Comparison of ENCODE assay signal across 8 mouse cellular contexts in the genomic region with DNA sequence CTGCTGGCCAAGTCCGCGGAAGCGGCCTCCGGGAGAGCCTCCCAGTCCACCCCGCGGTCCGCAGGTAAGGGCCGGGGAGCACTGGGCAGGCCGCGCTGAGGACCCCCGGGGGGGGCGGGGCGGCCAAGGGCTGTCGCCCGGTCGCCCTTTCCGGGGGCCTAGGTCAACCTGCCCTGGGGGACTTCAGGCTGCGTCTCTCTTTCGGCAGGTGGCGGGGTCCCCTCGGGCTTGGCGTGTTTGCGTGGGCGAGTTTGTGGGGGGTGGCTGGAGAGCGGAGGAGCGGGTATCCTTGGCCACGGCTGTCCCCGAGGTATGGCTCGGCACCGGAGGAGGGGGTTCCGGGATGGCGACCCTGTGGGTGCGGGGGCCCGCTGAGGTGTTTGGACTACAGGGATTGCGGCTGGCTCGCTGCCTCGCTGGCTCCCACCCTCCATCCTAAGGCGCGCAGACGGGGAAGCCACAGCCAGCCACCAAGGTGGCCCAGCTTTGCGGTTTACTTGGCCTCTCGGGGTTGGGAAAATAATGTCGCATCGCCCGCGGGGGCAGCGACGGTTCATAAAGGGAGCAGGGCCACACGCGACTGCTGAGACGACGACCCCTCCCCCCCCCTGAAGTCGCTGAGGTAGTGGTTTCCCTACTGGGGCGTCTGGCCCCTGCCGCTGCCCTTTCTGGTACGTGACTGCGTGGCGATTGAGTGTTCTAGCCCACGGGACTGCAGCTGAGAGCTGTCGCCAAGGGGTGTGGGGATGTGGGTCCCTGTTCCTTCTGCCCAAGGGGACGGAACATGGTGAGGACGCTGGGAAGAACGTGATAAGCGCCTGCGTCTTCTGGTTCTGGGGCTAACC. TPM values are rescaled to one million over a fixed set of nuclear protein-coding genes. Genes with fewer than 3 reads are reported as not detected.
A peak's percentile ranks its signal among the peaks of the same experiment; 100 is the strongest.
DNase-seq lines count a peak whose midpoint lies in the region; ATAC-seq and TF ChIP-seq lines count a peak whose summit lies in the region.

No protein-coding gene starts in this region.

- H3K4me2 ChIP-seq in kidney, embryonic 16.5 days (replicated peaks; ENCODE audit: low read depth, low read length): peak overlapping the region; percentile 91
- H3K4me2 ChIP-seq in intestine, postnatal 0 days (replicated peaks; ENCODE audit: low read depth): peak overlapping the region; percentile 84
- peak overlapping the region; percentile 72 for H3K4me2 ChIP-seq in liver, embryonic 15.5 days

- WGBS in kidney, embryonic 16.5 days: 20% methylated on average over 52 of the region's 65 CpGs
- 21% methylated on average over 60 of the region's 65 CpGs for WGBS in forebrain, embryonic 10.5 days
- WGBS in intestine, postnatal 0 days: 19% methylated on average over 58 of the region's 65 CpGs
- WGBS in liver, embryonic 15.5 days (ENCODE audit: insufficient replicate concordance): 14% methylated on average over 54 of the region's 65 CpGs

- peak overlapping the region; percentile 58 for H3K4me3 ChIP-seq in kidney, embryonic 16.5 days (ENCODE audit: low read length)
- peak overlapping the region; percentile 68 for H3K4me3 ChIP-seq in forebrain, embryonic 10.5 days
- H3K4me3 ChIP-seq in intestine, postnatal 0 days (ENCODE audit: low read depth, low read length): peak overlapping the region; percentile 46
- H3K4me3 ChIP-seq in liver, embryonic 15.5 days (replicated peaks): peak overlapping the region; percentile 48

- no peak overlapping the region; the same call in 1 of the 2 replicates for H3K9ac ChIP-seq in kidney, embryonic 16.5 days (replicated peaks; ENCODE audit: low read length)
- no peak overlapping the region for H3K9ac ChIP-seq in intestine, postnatal 0 days (ENCODE audit: low read depth, low read length)
- H3K9ac ChIP-seq in liver, embryonic 15.5 days: no peak overlapping the region

- H3K36me3 ChIP-seq in kidney, embryonic 16.5 days (ENCODE audit: insufficient read depth, low read length): no peaks in the 10 kb centered on the region
- H3K36me3 ChIP-seq in forebrain, embryonic 10.5 days (replicated peaks): no peaks in the 10 kb centered on the region
- no peaks in the 10 kb centered on the region for H3K36me3 ChIP-seq in intestine, postnatal 0 days (ENCODE audit: control insufficient read depth, insufficient read depth)
- H3K36me3 ChIP-seq in liver, embryonic 15.5 days (replicated peaks): no peaks in the 10 kb centered on the region

- peaks cover 39% of the 10 kb centered on the region; the same call in 1 of the 2 replicates for H3K27me3 ChIP-seq in kidney, embryonic 16.5 days (ENCODE audit: insufficient read depth, low read length)
- H3K27me3 ChIP-seq in forebrain, embryonic 10.5 days (ENCODE audit: poor library complexity, severe bottlenecking): peaks cover 52% of the 10 kb centered on the region
- H3K27me3 ChIP-seq in intestine, postnatal 0 days (replicated peaks; ENCODE audit: control insufficient read depth, insufficient read depth, low read length): peaks cover 19% of the 10 kb centered on the region; the same call in 1 of the 2 replicates
- H3K27me3 ChIP-seq in liver, embryonic 15.5 days: peaks cover 54% of the 10 kb centered on the region

- 0 out of 2 replicates have a peak, but pooled peaks cover 2% of the 10 kb centered on the region for H3K9me3 ChIP-seq in kidney, embryonic 16.5 days (ENCODE audit: low read length)
- no peaks in the 10 kb centered on the region for H3K9me3 ChIP-seq in forebrain, embryonic 10.5 days
- H3K9me3 ChIP-seq in intestine, postnatal 0 days (ENCODE audit: control insufficient read depth): no peaks in the 10 kb centered on the region
- H3K9me3 ChIP-seq in liver, embryonic 15.5 days (replicated peaks): no peaks in the 10 kb centered on the region

- TF ChIP-seq CTCF in intestine, postnatal 0 days (IDR thresholded peaks at IDR 0.05; ENCODE audit: low read depth): no peak

- DNase-seq in kidney, postnatal 25 days: no peak
- peak; percentile 42 for DNase-seq in brain, adult 2 months (ENCODE audit: low read depth, low spot score)
- DNase-seq in forebrain, embryonic 10.5 days (ENCODE audit: extremely low spot score, low spot score): peak; percentile 16
- peak; percentile 24 for DNase-seq in right cerebral cortex, postnatal 25 days
- no peak for DNase-seq in lung, postnatal 36 days

- peak; percentile 60 for ATAC-seq in kidney, embryonic 16.5 days (ENCODE audit: low FRiP score, low TSS enrichment)
- no peak for ATAC-seq in intestine, postnatal 0 days
- ATAC-seq in liver, embryonic 15.5 days (ENCODE audit: insufficient read depth): no peak

- H3K27ac ChIP-seq in kidney, embryonic 16.5 days (ENCODE audit: low read length): no peak overlapping the region
- peak overlapping the region; percentile 76 for H3K27ac ChIP-seq in forebrain, embryonic 10.5 days
- no peak overlapping the region for H3K27ac ChIP-seq in intestine, postnatal 0 days (ENCODE audit: low read depth, low read length)
- H3K27ac ChIP-seq in liver, embryonic 15.5 days (replicated peaks): no peak overlapping the region

- H3K4me1 ChIP-seq in kidney, embryonic 16.5 days (ENCODE audit: insufficient read depth, low read length): no peaks in the 10 kb centered on the region
- peaks cover 3% of the 10 kb centered on the region for H3K4me1 ChIP-seq in forebrain, embryonic 10.5 days
- H3K4me1 ChIP-seq in intestine, postnatal 0 days (replicated peaks; ENCODE audit: control insufficient read depth, insufficient read depth, low read length): no peaks in the 10 kb centered on the region; the same call in 1 of the 2 replicates
- H3K4me1 ChIP-seq in liver, embryonic 15.5 days (replicated peaks): no peaks in the 10 kb centered on the region; the same call in 1 of the 2 replicates

RNA-seq across cellular contexts. Expression of gene Map7d2, which starts 0.7 kb away (rescaled TPM):
- 2.4 and 2.8 TPM in 2 replicates for polyA plus RNA-seq in kidney, embryonic 16.5 days (2015; fragmentation: Nextera tagmentation; extraction: Ambion mirVana)
- polyA plus RNA-seq in forebrain, embryonic 10.5 days (2016; fragmentation: Nextera tagmentation; extraction: Ambion mirVana): 10.4 and 11.6 TPM in 2 replicates
- polyA plus RNA-seq in intestine, postnatal 0 days (2015; fragmentation: Nextera tagmentation; extraction: Ambion mirVana): 0.93 and 1.0 TPM in 2 replicates
- not detected in 2 replicates for polyA plus RNA-seq in liver, embryonic 15.5 days (2015; fragmentation: Nextera tagmentation; extraction: Ambion mirVana)

RNA-seq across cellular contexts. Expression of gene Eif1ax, which starts 43.1 kb away (rescaled TPM):
- 125 and 136 TPM in 2 replicates for polyA plus RNA-seq in kidney, embryonic 16.5 days (2015; fragmentation: Nextera tagmentation; extraction: Ambion mirVana)
- polyA plus RNA-seq in forebrain, embryonic 10.5 days (2016; fragmentation: Nextera tagmentation; extraction: Ambion mirVana): 178 and 189 TPM in 2 replicates
- 51.0 and 61.3 TPM in 2 replicates for polyA plus RNA-seq in intestine, postnatal 0 days (2015; fragmentation: Nextera tagmentation; extraction: Ambion mirVana)
- 55.9 and 69.0 TPM in 2 replicates for polyA plus RNA-seq in liver, embryonic 15.5 days (2015; fragmentation: Nextera tagmentation; extraction: Ambion mirVana)

Comparison
In these comparisons a context has a peak if more than half of its experiments do, and no peak if none do; other contexts are left out.
1. DNase-seq: peak in brain, adult 2 months (single experiment), forebrain, embryonic 10.5 days (single experiment) and right cerebral cortex, postnatal 25 days (single experiment); none in kidney, postnatal 25 days (0 of 2) and lung, postnatal 36 days (single experiment).
2. Peak in every context shown above with its lines, with median percentiles within 50 percentile points of each other: H3K4me2 ChIP-seq and H3K4me3 ChIP-seq.